Mouse (Mus musculus) heart, adult 2 months (tissue): ENCODE results near the gene Dnm2.

Experiments
- CTCF ChIP-seq: fragments of 200-600 bp; IDR thresholded peaks from 2 replicates; pipeline ENCODE4 v1.8.1; 2022; ENCODE audit warnings: antibody characterized with exemption, mild to moderate bottlenecking, moderate library complexity
- EP300 ChIP-seq: fragments of 200-500 bp; IDR thresholded peaks from 2 replicates; pipeline ENCODE4 v1.6.1; 2011; ENCODE audit warnings: low read depth, low read length, control low read depth; ENCODE audit not compliant: insufficient read depth
- POLR2A ChIP-seq: fragments of 200-500 bp; IDR thresholded peaks from 2 replicates; pipeline ENCODE4 v1.6.1; 2011; ENCODE audit warnings: mild to moderate bottlenecking, low read depth, low read length, control low read depth; ENCODE audit not compliant: insufficient read depth

- TF ChIP-seq EP300 (no peak), CTCF (no peak), POLR2A (no peak)
These were observed 85.9 kb downstream of the Dnm2 start for GRCm38 (mm10) chr9:21510689-21511015.
